Mouse (Mus musculus): ENCODE data around the gene Rps18.

GRCm38 (mm10) chr17:33931159-33931866, 24.5 kb downstream of the Rps18 start:
- TF ChIP-seq CTCF (IDR thresholded peaks at IDR 0.05; ENCODE audit: low read depth, low read length) (no peak), POLR2A (IDR thresholded peaks at IDR 0.05; ENCODE audit: borderline replicate concordance, low read depth, low read length) (no peak)
